Mouse (Mus musculus) liver, adult 2 months (tissue): Measurements from ENCODE around the gene Zbtb12.

ENCODE experiments used
- CTCF ChIP-seq: fragments of 200-500 bp; IDR thresholded peaks from 2 replicates; pipeline ENCODE4 v1.5.1; 2011; ENCODE audit warnings: low read depth, low read length, control low read depth
- POLR2A ChIP-seq: fragments of 200-500 bp; IDR thresholded peaks from 2 replicates; pipeline ENCODE4 v1.6.1; 2011; ENCODE audit warnings: low read length, control low read depth; ENCODE audit not compliant: insufficient read depth; ENCODE audit errors: extremely low read depth

GRCm38 (mm10) chr17:34861704-34862415 lies 17.4 kb upstream of the Zbtb12 start:
- no peak for TF ChIP-seq CTCF
- peak; percentile 60; the same call in 1 of the 2 replicates for TF ChIP-seq POLR2A
